Mouse (Mus musculus): ENCODE results near the gene Osbpl6.

DNA sequence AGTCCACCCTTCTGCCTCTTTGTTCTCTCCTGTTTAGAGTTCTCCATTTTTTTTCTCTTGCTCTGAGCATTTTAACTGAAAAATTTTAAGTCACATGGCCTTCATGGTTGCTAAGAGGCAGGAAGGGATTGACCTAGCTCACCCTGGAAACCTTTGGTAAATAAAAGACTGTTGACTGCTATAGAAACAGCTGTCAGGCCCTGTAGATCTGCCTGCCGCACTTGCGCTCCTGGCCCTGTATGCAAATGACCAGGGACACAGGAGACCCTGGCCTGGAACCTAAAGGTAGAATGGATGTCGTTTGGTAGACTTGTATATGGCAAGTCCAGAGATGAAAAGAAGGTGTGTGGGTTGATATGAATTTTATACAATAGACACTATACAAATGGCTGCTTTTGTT is 119.3 kb downstream of the Osbpl6 start:
- TF ChIP-seq CTCF (IDR thresholded peaks at IDR 0.05; ENCODE audit: borderline replicate concordance, control insufficient read depth, extremely low read depth, insufficient read depth, low read length, poor library complexity) (no peak), POLR2A (IDR thresholded peaks at IDR 0.05; ENCODE audit: control insufficient read depth, extremely low read depth, insufficient read depth, low read length, poor library complexity) (no peak)

Measured in thymus, adult 2 months (tissue).